Mouse (Mus musculus) neural tube, embryonic 11.5 days (tissue): ENCODE data around the gene Yars2. TPM values are rescaled to one million over a fixed set of nuclear protein-coding genes. Genes with fewer than 3 reads are reported as not detected.

ENCODE experiments used
- ATAC-seq: fragments of 200-750 bp; cut with Nextera tagmentation; 2 replicates; pipeline ENCODE4 v1.8.0; 2017; ENCODE audit warnings: moderate number of reproducible peaks, mild to moderate bottlenecking, moderate TSS enrichment, moderate library complexity; ENCODE audit not compliant: insufficient read depth, low FRiP score, low TSS enrichment
- DNase-seq: peaks from one replicate; pipeline ENCODE4 v3.0.0-alpha.2; 2015; ENCODE audit warnings: low spot score
- H3K27ac ChIP-seq: fragments of 300-500 bp; sonication (generic); 2 replicates; pipeline ENCODE4 v1.5.1; 2014; ENCODE audit warnings: low read depth, mild to moderate bottlenecking, low read length
- H3K27me3 ChIP-seq: fragments of 300-500 bp; sonication (generic); 2 replicates; pipeline ENCODE4 v1.6.1; 2014; ENCODE audit warnings: mild to moderate bottlenecking, low read length, mixed read lengths; ENCODE audit not compliant: control insufficient read depth, insufficient read depth
- H3K36me3 ChIP-seq: fragments of 300-500 bp; sonication (generic); 2 replicates; pipeline ENCODE4 v1.6.1; 2014; ENCODE audit warnings: mild to moderate bottlenecking, low read length, moderate library complexity, mixed read lengths; ENCODE audit not compliant: control insufficient read depth, insufficient read depth
- H3K4me1 ChIP-seq: fragments of 300-500 bp; sonication (generic); 2 replicates; pipeline ENCODE4 v1.6.1; 2014; ENCODE audit warnings: low read length, mixed read lengths; ENCODE audit not compliant: control insufficient read depth, insufficient read depth
- H3K4me2 ChIP-seq: fragments of 300-500 bp; sonication (generic); 2 replicates; pipeline ENCODE4 v1.6.1; 2014; ENCODE audit warnings: low read depth, mild to moderate bottlenecking, moderate library complexity
- H3K4me3 ChIP-seq: fragments of 300-500 bp; sonication (generic); 2 replicates; pipeline ENCODE4 v1.5.1; 2014; ENCODE audit warnings: low read depth, low read length
- H3K9ac ChIP-seq: fragments of 300-500 bp; sonication (generic); 2 replicates; pipeline ENCODE4 v1.6.1; 2014; ENCODE audit warnings: mild to moderate bottlenecking, low read length
- H3K9me3 ChIP-seq: fragments of 300-500 bp; sonication (generic); 2 replicates; pipeline ENCODE4 v1.6.1; 2016; ENCODE audit warnings: low read length; ENCODE audit not compliant: control insufficient read depth
- WGBS: fragments of 180-500 bp; shearing (Covaris S2); extraction: QIAGEN DNeasy Blood & Tissue Kit; methylation state at CpG from one replicate; pipeline ENCODE4 v1.1.7; 2014; 5-methylcytosine and 5-hydroxymethylcytosine counted together
- polyA plus RNA-seq: library from polyadenylated mRNA; unstranded; fragments of >200 nt; fragmentation: Nextera tagmentation; extraction: Ambion mirVana; gene quantifications from 2 replicates; pipeline ENCODE4 v1.2.1, GENCODE M21; 2014

Yars2 gene
- 36.9 and 44.2 TPM in 2 replicates for polyA plus RNA-seq

DNA sequence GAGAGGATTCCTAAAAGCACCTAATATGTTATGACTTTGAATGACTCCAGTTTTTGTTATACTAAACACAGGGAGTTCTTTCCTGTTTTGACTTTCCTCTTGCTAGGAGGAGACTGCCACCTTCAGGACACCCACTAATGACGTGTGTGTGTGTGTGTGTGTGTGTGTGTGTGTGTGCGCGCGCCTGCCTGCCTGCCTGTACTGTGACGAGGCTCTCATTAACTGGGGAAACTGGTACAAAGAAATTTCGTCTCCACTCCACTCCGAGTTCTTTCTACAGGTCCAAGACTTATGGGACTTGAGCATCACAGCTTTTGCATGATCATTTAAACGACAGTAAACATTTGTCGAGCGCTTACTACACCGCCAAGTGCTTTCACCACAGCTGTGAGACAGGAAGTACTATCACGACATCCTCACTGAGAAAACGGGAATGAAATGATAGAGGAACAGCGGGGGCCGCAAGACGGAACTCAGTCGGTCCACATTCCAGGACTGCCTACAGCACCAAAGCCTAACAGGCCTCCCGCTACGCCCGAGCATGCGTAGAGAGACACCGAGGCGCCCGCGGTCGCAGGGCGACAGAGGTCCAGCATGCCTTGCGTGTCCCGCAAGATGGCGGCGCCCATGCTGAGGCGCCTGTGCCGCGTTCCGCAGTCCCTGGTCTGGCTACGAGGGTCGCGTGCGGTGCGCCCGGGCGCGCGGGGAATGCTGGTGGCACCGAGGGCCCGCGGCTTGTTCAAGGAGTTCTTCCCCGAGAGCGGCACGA lies at the start of gene Yars2:
Gene Yars2, plus strand, starts transcription at position 597 of the 769 bp plus-strand sequence.
- Histone ChIP-seq H3K4me3 (peak within 1 kb of the TSS; percentile 88), H3K27ac (peak within 1 kb of the TSS; percentile 57), H3K4me1 (peaks cover 7% of the 10 kb centered on the region), H3K9ac (peak within 1 kb of the TSS; percentile 92), H3K27me3 (no peaks in the 10 kb centered on the region), H3K36me3 (no peaks in the 10 kb centered on the region), H3K4me2 (peak within 1 kb of the TSS; percentile 85), H3K9me3 (no peaks in the 10 kb centered on the region)
- WGBS = under 1% methylated on average over 46 of the region's 50 CpGs
- DNase-seq (peak; percentile 93), ATAC-seq (peak; percentile 96)

DNA sequence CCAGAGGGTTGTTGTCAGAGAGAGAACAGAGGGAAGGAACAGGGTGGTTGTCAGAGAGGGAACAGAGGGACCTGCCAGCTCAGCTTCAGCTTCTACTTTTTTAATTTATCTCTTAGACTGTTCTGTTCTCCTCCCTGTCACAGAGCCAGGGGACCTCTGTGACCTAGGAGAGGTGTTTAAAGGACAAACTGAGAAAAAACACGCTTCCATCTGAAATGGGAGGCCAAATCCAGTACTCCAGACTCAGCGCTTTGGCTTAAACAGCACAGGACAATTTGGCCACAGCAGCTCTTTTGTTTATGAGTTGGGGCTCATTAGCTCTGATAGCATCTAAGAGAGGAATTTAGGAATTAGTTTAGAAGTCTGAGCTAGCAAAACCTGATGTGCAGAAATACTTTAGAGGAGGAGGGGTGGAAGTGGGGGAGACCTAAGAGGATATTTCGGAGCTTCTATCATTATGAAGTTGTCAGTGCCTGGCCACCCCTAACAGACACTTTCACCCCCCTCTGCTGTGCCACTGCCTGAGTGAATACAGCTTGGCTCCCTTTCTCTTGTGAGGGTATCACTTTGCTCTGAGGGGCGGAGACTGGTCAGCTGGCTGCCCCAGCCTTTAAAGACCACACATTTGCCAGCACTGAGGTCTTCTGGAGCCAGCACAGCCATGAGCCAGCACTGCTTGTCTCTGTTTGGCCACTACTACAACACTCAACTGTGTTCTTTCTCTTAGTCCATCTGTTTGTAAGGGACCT lies 49.3 kb upstream of the Yars2 start:
- ATAC-seq = no peak
- DNase-seq = no peak
- Histone ChIP-seq H3K4me3 (no peak overlapping the region), H3K4me2 (no peak overlapping the region), H3K9me3 (no peaks in the 10 kb centered on the region), H3K27me3 (no peaks in the 10 kb centered on the region), H3K36me3 (no peaks in the 10 kb centered on the region), H3K9ac (no peak overlapping the region), H3K27ac (no peak overlapping the region), H3K4me1 (peaks cover 3% of the 10 kb centered on the region; the same call in 1 of the 2 replicates)
- WGBS = 18% methylated on average over 4 of the region's 4 CpGs

DNA sequence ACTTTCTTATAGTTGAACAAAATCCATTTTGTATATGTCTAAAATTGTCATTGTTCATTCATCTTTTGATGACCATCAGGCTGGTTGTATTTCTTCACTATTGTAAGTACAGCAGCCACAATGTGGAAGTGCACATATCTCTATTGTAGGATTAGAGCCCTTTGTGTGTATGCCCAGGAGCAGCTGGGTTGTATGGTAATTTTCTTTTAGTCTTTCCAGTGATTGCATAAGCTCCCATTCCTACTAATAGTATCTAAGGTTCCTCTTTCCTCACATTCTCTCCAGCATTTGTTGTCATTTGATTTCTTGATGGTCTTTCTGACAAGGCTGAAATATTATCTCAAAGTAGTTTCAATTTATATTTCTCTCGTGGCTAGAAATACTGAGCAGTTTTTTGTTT lies 47.5 kb upstream of the Yars2 start:
- Histone ChIP-seq H3K4me3 (no peak overlapping the region), H3K4me2 (no peak overlapping the region), H3K4me1 (peaks cover 3% of the 10 kb centered on the region; the same call in 1 of the 2 replicates), H3K9ac (no peak overlapping the region), H3K36me3 (no peaks in the 10 kb centered on the region), H3K9me3 (no peaks in the 10 kb centered on the region), H3K27ac (no peak overlapping the region), H3K27me3 (no peaks in the 10 kb centered on the region)
- ATAC-seq = peak; percentile 51; the same call in 1 of the 2 replicates
- DNase-seq = no peak
- WGBS = 56% methylated on average over 1 of the region's 1 CpGs

DNA sequence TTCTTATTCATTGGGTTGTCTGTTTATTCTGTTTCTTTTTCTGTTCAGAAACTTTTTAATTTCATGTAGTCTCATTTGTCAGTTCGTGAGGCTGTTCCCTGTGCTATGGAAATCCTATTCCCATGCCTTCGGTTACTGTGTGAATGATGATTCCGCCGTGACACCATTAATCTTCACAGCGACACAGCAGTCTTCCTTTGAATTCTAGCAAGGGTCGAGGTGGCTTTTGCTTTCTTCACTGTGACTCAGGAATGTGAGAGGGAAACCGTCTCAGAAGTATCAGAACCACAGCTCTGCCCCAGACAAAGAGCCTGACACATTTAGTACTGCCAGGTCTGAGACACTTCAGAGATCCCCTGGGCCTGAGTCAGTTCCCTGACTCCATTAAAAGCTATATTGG lies 46.9 kb upstream of the Yars2 start:
- H3K4me1 ChIP-seq = peaks cover 3% of the 10 kb centered on the region; the same call in 1 of the 2 replicates
- WGBS = 18% methylated on average over 7 of the region's 7 CpGs
- no peaks in the 10 kb centered on the region for H3K36me3 ChIP-seq
- no peak overlapping the region for H3K27ac ChIP-seq
- DNase-seq (peak; percentile 14), ATAC-seq (peak; percentile 53; the same call in 1 of the 2 replicates)
- no peak overlapping the region for H3K9ac ChIP-seq
- H3K27me3 ChIP-seq = no peaks in the 10 kb centered on the region
- H3K9me3 ChIP-seq = no peaks in the 10 kb centered on the region
- H3K4me2 ChIP-seq = no peak overlapping the region
- H3K4me3 ChIP-seq = no peak overlapping the region

DNA sequence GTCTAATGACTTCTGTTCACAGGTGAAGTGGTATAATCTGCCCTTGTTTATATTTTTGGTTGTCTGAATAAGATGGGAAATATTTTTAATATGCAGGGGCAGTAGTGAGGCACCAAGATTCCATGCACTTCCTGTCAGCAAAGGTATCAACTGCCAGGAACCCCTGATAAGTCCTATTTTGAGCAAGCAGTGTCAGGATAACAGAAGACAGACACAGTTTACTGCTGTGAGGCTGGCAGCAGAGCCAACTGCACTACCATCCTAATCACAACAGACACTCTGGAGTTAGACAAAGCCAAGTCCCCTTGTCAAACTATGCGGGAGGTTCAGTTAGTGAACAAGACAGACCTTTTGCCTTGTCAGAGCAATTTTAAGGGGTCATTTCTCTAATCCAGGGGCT lies 46.1 kb upstream of the Yars2 start:
- Histone ChIP-seq H3K36me3 (no peaks in the 10 kb centered on the region), H3K4me2 (no peak overlapping the region), H3K4me1 (peaks cover 3% of the 10 kb centered on the region; the same call in 1 of the 2 replicates), H3K27me3 (no peaks in the 10 kb centered on the region), H3K9me3 (no peaks in the 10 kb centered on the region), H3K27ac (no peak overlapping the region), H3K9ac (no peak overlapping the region), H3K4me3 (no peak overlapping the region)
- DNase-seq = no peak
- ATAC-seq = no peak
- WGBS = 72% methylated on average over 1 of the region's 1 CpGs

DNA sequence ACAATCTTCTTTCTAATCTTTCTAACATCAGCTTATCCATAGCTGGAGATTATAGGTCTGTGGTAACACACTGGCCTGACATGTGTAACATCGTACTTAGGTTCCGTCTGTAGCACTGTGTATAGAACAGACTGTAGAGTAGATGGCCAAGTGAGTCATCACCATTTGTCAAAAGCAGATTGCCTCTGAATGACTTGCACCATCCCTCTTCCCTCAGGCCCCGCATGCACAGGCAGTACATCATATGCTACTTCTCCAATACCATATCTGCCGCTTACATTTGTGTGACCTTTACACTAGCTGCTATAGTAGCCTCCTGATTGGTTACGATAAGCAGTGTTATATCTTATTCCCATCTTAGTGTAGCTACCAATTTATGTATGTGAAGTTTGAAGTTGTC lies 41.9 kb upstream of the Yars2 start:
- no peak for ATAC-seq
- WGBS = 96% methylated on average over 5 of the region's 5 CpGs

DNA sequence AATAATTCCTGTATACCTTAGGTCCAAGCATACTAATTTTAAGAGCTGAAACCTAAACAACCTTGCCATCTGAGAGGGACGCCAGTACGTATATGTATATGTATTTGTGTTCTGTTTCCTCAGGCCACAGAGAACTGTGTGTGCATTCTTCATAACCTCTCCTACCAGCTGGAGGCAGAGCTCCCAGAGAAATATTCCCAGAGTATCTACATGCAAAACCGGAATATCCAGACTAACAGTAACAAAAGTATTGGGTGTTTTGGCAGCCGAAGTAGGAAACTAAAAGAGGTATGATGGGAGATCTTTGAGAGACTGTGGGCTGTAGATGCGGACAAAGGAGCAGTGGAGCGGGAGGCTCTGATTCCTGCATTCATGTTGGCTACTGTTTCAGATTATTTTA lies 41.3 kb upstream of the Yars2 start:
- no peaks in the 10 kb centered on the region for H3K36me3 ChIP-seq
- H3K4me3 ChIP-seq = no peak overlapping the region
- H3K9me3 ChIP-seq = no peaks in the 10 kb centered on the region
- no peak for ATAC-seq
- no peaks in the 10 kb centered on the region for H3K4me1 ChIP-seq
- no peaks in the 10 kb centered on the region for H3K27me3 ChIP-seq
- H3K27ac ChIP-seq = no peak overlapping the region
- DNase-seq = no peak
- H3K4me2 ChIP-seq = no peak overlapping the region
- WGBS = 92% methylated on average over 6 of the region's 6 CpGs
- no peak overlapping the region for H3K9ac ChIP-seq

More for the DNA sequence above, 41.9 kb upstream of the Yars2 start:
- Histone ChIP-seq H3K4me2 (no peak overlapping the region), H3K27ac (no peak overlapping the region), H3K9me3 (no peaks in the 10 kb centered on the region), H3K36me3 (no peaks in the 10 kb centered on the region), H3K9ac (no peak overlapping the region), H3K4me1 (peaks cover 3% of the 10 kb centered on the region; the same call in 1 of the 2 replicates), H3K27me3 (no peaks in the 10 kb centered on the region), H3K4me3 (no peak overlapping the region)
- no peak for DNase-seq

DNA sequence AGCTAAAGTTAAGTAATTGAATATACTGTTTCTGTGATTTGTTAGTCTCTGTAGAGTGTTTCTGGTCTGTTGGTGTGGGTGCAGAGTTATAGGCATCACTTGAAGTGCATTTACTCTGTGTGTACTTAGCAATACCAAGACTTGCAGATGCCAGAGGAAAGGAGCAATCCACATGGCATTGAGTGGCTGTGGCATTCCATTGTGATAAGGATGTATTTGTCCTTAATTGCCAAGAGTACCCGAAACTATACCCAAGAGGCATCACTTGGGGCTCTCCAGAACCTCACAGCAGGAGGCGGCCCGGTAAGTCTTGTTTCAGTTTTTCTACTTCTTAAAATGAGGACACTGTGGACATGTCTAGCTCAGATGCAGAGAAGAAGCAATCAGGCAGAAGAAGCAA lies 40.3 kb upstream of the Yars2 start:
- H3K9me3 ChIP-seq = no peaks in the 10 kb centered on the region
- WGBS = 90% methylated on average over 3 of the region's 3 CpGs
- no peaks in the 10 kb centered on the region for H3K27me3 ChIP-seq
- DNase-seq (no peak), ATAC-seq (no peak)
- no peak overlapping the region for H3K4me2 ChIP-seq
- H3K36me3 ChIP-seq = no peaks in the 10 kb centered on the region
- no peaks in the 10 kb centered on the region for H3K4me1 ChIP-seq
- no peak overlapping the region for H3K4me3 ChIP-seq
- no peak overlapping the region for H3K27ac ChIP-seq
- no peak overlapping the region for H3K9ac ChIP-seq
